Mouse (Mus musculus): Measurements from ENCODE around the gene Mtmr10.

DNA sequence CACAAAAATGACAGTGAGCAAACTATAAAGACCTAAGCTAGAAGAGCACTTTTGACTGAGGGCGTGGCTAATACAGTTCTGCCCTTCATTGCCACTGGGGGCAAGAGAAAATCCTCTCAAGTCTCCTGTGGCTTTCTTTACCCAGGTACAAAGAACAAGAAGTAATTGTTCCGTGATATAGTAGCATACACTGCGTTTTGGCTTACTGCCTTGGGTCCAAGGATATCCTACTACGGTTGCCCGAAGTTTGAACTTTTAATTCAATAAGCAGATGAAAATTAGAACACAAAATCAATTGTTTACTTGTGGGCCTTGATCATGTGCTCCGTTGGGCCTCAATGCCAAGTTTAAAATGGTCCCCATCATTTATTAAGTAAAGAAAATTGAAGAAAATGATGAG is 3.0 kb downstream of the Mtmr10 start:
- TF ChIP-seq CTCF (IDR thresholded peaks at IDR 0.05; ENCODE audit: control insufficient read depth, insufficient read depth, insufficient read length) (no peak), CEBPB (IDR thresholded peaks at IDR 0.05; ENCODE audit: low read depth) (no peak), MAX (IDR thresholded peaks at IDR 0.05) (no peak), USF1 (IDR thresholded peaks at IDR 0.05; ENCODE audit: low read depth) (no peak), MYOD1 (IDR thresholded peaks at IDR 0.05; ENCODE audit: control insufficient read depth, insufficient read length, low read depth) (no peak), MYOG (IDR thresholded peaks at IDR 0.05; ENCODE audit: control insufficient read depth, extremely low read depth, insufficient read length) (no peak)

All from C2C12 (cell line).